Mouse (Mus musculus) liver, embryonic 14.5 days (tissue): Measurements from ENCODE around the gene Rbfox1. TPM values are rescaled to one million over a fixed set of nuclear protein-coding genes. Genes with fewer than 3 reads are reported as not detected.

Source experiments
- ATAC-seq: fragments of 200-750 bp; cut with Nextera tagmentation; 2 replicates; pipeline ENCODE4 v1.8.0; 2017; ENCODE audit warnings: moderate number of reproducible peaks, mild to moderate bottlenecking, moderate library complexity; ENCODE audit not compliant: insufficient read depth
- DNase-seq, 3 experiments: peaks; one replicate each; pipeline ENCODE4 v3.0.0-alpha.2; 2012 to 2013; ENCODE audit warnings: low read depth in 3 of 3, low spot score in 3 of 3
- H3K27ac ChIP-seq: fragments of 300-500 bp; sonication (generic); 2 replicates; pipeline ENCODE4 v1.5.1; 2014; ENCODE audit warnings: moderate library complexity, mild to moderate bottlenecking, control low read depth, inconsistent platforms
- H3K27me3 ChIP-seq: fragments of 300-500 bp; sonication (generic); 2 replicates; pipeline ENCODE4 v1.6.1; 2014; ENCODE audit warnings: mild to moderate bottlenecking, low read length, moderate library complexity; ENCODE audit not compliant: control insufficient read depth, insufficient read depth
- H3K36me3 ChIP-seq: fragments of 300-500 bp; sonication (generic); replicated peaks from 2 replicates; pipeline ENCODE4 v1.6.1; 2014; ENCODE audit warnings: low read depth; ENCODE audit not compliant: control insufficient read depth, insufficient read depth
- H3K4me1 ChIP-seq, 2 experiments: fragments of 200-500 bp in 1 of 2; fragments of 300-500 bp in 1 of 2; sonication (generic) in 1 of 2; replicated peaks; 2 replicates each; pipeline ENCODE4 v1.6.1; 2012 to 2014; ENCODE audit warnings: antibody characterized with exemption in 1 of 2, inconsistent platforms in 1 of 2, low read length in 1 of 2; ENCODE audit not compliant: control insufficient read depth in 2 of 2, insufficient read depth in 2 of 2
- H3K4me2 ChIP-seq: fragments of 300-500 bp; sonication (generic); 2 replicates; pipeline ENCODE4 v1.6.1; 2014; ENCODE audit warnings: low read depth, mild to moderate bottlenecking, control low read depth, moderate library complexity
- H3K4me3 ChIP-seq, 2 experiments: fragments of 200-500 bp in 1 of 2; fragments of 300-500 bp in 1 of 2; sonication (generic) in 1 of 2; 2 replicates each; pipeline ENCODE4 v1.5.1; 2012 to 2014; ENCODE audit warnings: low read depth in 2 of 2, low read length in 2 of 2, mild to moderate bottlenecking in 2 of 2, control low read depth in 1 of 2, inconsistent platforms in 1 of 2, moderate library complexity in 1 of 2; ENCODE audit not compliant: insufficient read depth in 1 of 2
- H3K9ac ChIP-seq: fragments of 300-500 bp; sonication (generic); replicated peaks from 2 replicates; pipeline ENCODE4 v1.6.1; 2014; ENCODE audit warnings: mild to moderate bottlenecking, control low read depth, moderate library complexity
- H3K9me3 ChIP-seq: fragments of 300-500 bp; sonication (generic); 2 replicates; pipeline ENCODE4 v1.6.1; 2016; ENCODE audit warnings: low read length, mixed read lengths; ENCODE audit not compliant: control insufficient read depth
- CTCF ChIP-seq: IDR thresholded peaks from 2 replicates; pipeline ENCODE4 v1.5.1; 2016; ENCODE audit warnings: antibody characterized with exemption, low read depth, control low read depth
- EP300 ChIP-seq: IDR thresholded peaks from 2 replicates; pipeline ENCODE4 v1.6.1; 2016; ENCODE audit warnings: antibody characterized with exemption, low read depth
- WGBS: fragments of 180-500 bp; shearing (Covaris S2); extraction: QIAGEN DNeasy Blood & Tissue Kit; methylation state at CpG from one replicate; pipeline ENCODE4 v1.1.7; 2014; ENCODE audit not compliant: insufficient replicate concordance; 5-methylcytosine and 5-hydroxymethylcytosine counted together
- polyA plus RNA-seq, 2 experiments: library from polyadenylated mRNA; depleted of rRNA in 1 of 2; stranded (reverse) in 1 of 2; unstranded in 1 of 2; fragments of >200 nt; fragmentation: Nextera tagmentation in 1 of 2; extraction: Ambion mirVana in 1 of 2; gene quantifications; 2 replicates each; pipeline versions ENCODE4 v1.2.1 to v1.2.3; 2012 to 2014

The Rbfox1 gene
- polyA plus RNA-seq, 2 experiments: 0.02 TPM; not detected in 1

- TF ChIP-seq EP300: no peak
- no peak for TF ChIP-seq CTCF
- Histone ChIP-seq H3K36me3 (no peaks in the 10 kb centered on the region), H3K27ac (no peak overlapping the region), H3K27me3 (no peaks in the 10 kb centered on the region), H3K4me1 (no peaks in the 10 kb centered on the region), H3K9ac (no peak overlapping the region), H3K9me3 (no peaks in the 10 kb centered on the region), H3K4me2 (no peak overlapping the region), H3K4me3 (no peak overlapping the region)
- DNase-seq (no peak), ATAC-seq (no peak)
- WGBS: 48% methylated on average over 3 of the region's 3 CpGs
Observed at GRCm38 (mm10) chr16:6421623-6422145, 536.5 kb downstream of the Rbfox1 start.

GRCm38 (mm10) chr16:6423878-6424409 lies 538.8 kb downstream of the Rbfox1 start:
- H3K36me3 ChIP-seq: no peaks in the 10 kb centered on the region
- H3K27ac ChIP-seq: no peak overlapping the region
- no peak overlapping the region for H3K9ac ChIP-seq
- no peak for ATAC-seq
- no peak overlapping the region for H3K4me3 ChIP-seq
- 66% methylated on average over 4 of the region's 4 CpGs for WGBS
- no peak for DNase-seq
- no peaks in the 10 kb centered on the region for H3K9me3 ChIP-seq
- no peaks in the 10 kb centered on the region for H3K4me1 ChIP-seq
- H3K4me2 ChIP-seq: no peak overlapping the region
- H3K27me3 ChIP-seq: no peaks in the 10 kb centered on the region
- no peak for TF ChIP-seq CTCF
- no peak for TF ChIP-seq EP300

GRCm38 (mm10) chr16:6424738-6425137 lies 539.6 kb downstream of the Rbfox1 start:
- no peaks in the 10 kb centered on the region for H3K36me3 ChIP-seq
- no peak overlapping the region for H3K4me3 ChIP-seq
- DNase-seq: no peak
- no peak overlapping the region for H3K9ac ChIP-seq
- TF ChIP-seq CTCF (no peak), EP300 (no peak)
- ATAC-seq: no peak
- H3K4me1 ChIP-seq: no peaks in the 10 kb centered on the region
- no peaks in the 10 kb centered on the region for H3K9me3 ChIP-seq
- H3K27ac ChIP-seq: no peak overlapping the region
- 40% methylated on average over 2 of the region's 2 CpGs for WGBS
- H3K4me2 ChIP-seq: no peak overlapping the region
- H3K27me3 ChIP-seq: no peaks in the 10 kb centered on the region

- Histone ChIP-seq H3K9me3 (no peaks in the 10 kb centered on the region), H3K36me3 (no peaks in the 10 kb centered on the region), H3K4me3 (no peak overlapping the region), H3K27me3 (no peaks in the 10 kb centered on the region), H3K9ac (no peak overlapping the region), H3K4me1 (no peaks in the 10 kb centered on the region), H3K4me2 (no peak overlapping the region), H3K27ac (no peak overlapping the region)
- DNase-seq (no peak), ATAC-seq (no peak)
- 69% methylated on average over 12 of the region's 12 CpGs for WGBS
- TF ChIP-seq EP300 (no peak), CTCF (no peak)
Observed at GRCm38 (mm10) chr16:6427292-6428281, 542.4 kb downstream of the Rbfox1 start.

- Histone ChIP-seq H3K27me3 (no peaks in the 10 kb centered on the region), H3K36me3 (no peaks in the 10 kb centered on the region), H3K9ac (no peak overlapping the region), H3K27ac (no peak overlapping the region), H3K4me3 (no peak overlapping the region), H3K4me2 (no peak overlapping the region), H3K4me1 (no peaks in the 10 kb centered on the region), H3K9me3 (no peaks in the 10 kb centered on the region)
- TF ChIP-seq EP300 (no peak), CTCF (no peak)
- 62% methylated on average over 2 of the region's 2 CpGs for WGBS
- ATAC-seq (no peak), DNase-seq (no peak)
Observed at GRCm38 (mm10) chr16:6430981-6431380, 545.8 kb downstream of the Rbfox1 start.
